Mouse (Mus musculus): ENCODE measurements around the gene Olfr71.

Gene Olfr71

DNA sequence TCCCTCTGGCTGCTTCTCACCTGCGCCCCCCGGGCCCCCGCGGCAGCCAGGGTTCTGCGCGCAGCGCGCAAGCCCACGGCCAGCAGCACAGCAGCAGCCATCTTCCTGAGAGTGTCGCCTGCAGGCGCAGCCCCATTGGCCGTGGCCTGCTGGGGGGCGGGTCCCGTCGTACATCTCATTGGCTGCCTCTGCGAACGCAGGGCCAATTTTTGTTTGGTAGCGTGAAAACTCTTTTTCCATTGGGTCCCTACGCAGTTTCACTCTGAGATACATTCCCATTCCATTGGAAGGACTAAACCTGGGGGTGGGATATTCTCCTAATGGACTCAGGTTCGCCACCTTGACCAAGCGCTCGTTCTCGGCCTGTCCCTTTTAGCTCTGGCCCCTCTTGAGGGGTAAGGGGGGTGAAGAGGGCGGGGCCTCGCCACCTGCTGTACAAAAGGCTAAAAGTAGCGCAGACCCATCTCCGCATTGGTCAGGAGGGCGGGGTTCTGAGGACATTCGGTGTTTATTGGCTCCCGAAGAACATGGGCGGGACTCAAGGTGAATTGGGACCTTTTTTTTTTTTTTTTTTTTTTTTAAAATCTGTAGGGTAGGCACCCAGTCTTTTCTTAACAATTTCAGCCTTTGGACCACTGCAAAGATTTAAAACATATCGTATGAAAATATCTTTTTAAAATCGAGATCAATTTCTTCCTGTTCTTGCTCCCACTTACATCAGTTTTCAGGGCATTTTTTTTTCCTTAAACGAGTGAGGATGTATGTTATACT, 53.5 kb downstream of the Olfr71 start, which contains the start of gene Hint2:
Gene Hint2 (minus strand): TSS at position 128 of the 771 bp plus-strand sequence.
- DNase-seq (ENCODE audit: extremely low read depth, low read depth), result peak; percentile 99

GRCm38 (mm10) chr4:43655656-43656338, 54.3 kb downstream of the Olfr71 start:
- no peak for DNase-seq (ENCODE audit: extremely low read depth, low read depth)

Measured in MEL-GATA-1-ER (cell line).